ENCODE assay signal across 8 mouse cellular contexts in genomic region chr5:142439911-142440432, GRCm38 (mm10). TPM values are rescaled to one million over a fixed set of nuclear protein-coding genes. Genes with fewer than 3 reads are reported as not detected.
DNase-seq lines count a peak whose midpoint lies in the region; ATAC-seq lines count a peak whose summit lies in the region.

No protein-coding gene starts in this region.

- peaks cover 23% of the 10 kb centered on the region for H3K36me3 ChIP-seq in lung, embryonic 15.5 days
- H3K36me3 ChIP-seq in hindbrain, embryonic 11.5 days (ENCODE audit: control insufficient read depth, insufficient read depth, low read length): peaks cover 9% of the 10 kb centered on the region
- H3K36me3 ChIP-seq in megakaryocyte, embryonic 14.5 days (replicated peaks; ENCODE audit: low read length): peaks cover 41% of the 10 kb centered on the region

- DNase-seq in lung, postnatal 25 days (ENCODE audit: low spot score): no peak
- DNase-seq in hindbrain, embryonic 11.5 days (ENCODE audit: low spot score): no peak
- peak; percentile 62 for DNase-seq in thymus, postnatal 14 days
- DNase-seq in frontal cortex, postnatal 14 days (ENCODE audit: low spot score in 2 of 2): no peak
- no peak for DNase-seq in right cerebral cortex, postnatal 36 days (ENCODE audit: low spot score in 2 of 2)

- peaks cover 58% of the 10 kb centered on the region for H3K4me1 ChIP-seq in lung, embryonic 15.5 days
- H3K4me1 ChIP-seq in hindbrain, embryonic 11.5 days (replicated peaks; ENCODE audit: control insufficient read depth, insufficient read depth, low read length): peaks cover 17% of the 10 kb centered on the region
- peaks cover 76% of the 10 kb centered on the region for H3K4me1 ChIP-seq in megakaryocyte, embryonic 14.5 days

- no peaks in the 10 kb centered on the region for H3K27me3 ChIP-seq in lung, embryonic 15.5 days
- H3K27me3 ChIP-seq in hindbrain, embryonic 11.5 days (ENCODE audit: control insufficient read depth, insufficient read depth, low read length): no peaks in the 10 kb centered on the region
- H3K27me3 ChIP-seq in megakaryocyte, embryonic 14.5 days (replicated peaks): no peaks in the 10 kb centered on the region

- WGBS in lung, embryonic 15.5 days: 2% methylated on average over 12 of the region's 12 CpGs
- 3% methylated on average over 12 of the region's 12 CpGs for WGBS in hindbrain, embryonic 11.5 days

- H3K9ac ChIP-seq in lung, embryonic 15.5 days: peak overlapping the region; percentile 39
- no peak overlapping the region for H3K9ac ChIP-seq in hindbrain, embryonic 11.5 days (ENCODE audit: low read depth, low read length)

- H3K4me2 ChIP-seq in lung, embryonic 15.5 days: peak overlapping the region; percentile 63
- peak overlapping the region; percentile 55 for H3K4me2 ChIP-seq in hindbrain, embryonic 11.5 days (replicated peaks; ENCODE audit: low read depth, low read length)

- H3K9me3 ChIP-seq in lung, embryonic 15.5 days: no peaks in the 10 kb centered on the region
- H3K9me3 ChIP-seq in hindbrain, embryonic 11.5 days (ENCODE audit: control insufficient read depth, low read length): no peaks in the 10 kb centered on the region
- H3K9me3 ChIP-seq in megakaryocyte, embryonic 14.5 days: no peaks in the 10 kb centered on the region

- peak overlapping the region; percentile 35 for H3K4me3 ChIP-seq in lung, embryonic 15.5 days
- H3K4me3 ChIP-seq in hindbrain, embryonic 11.5 days (ENCODE audit: low read depth, low read length): peak overlapping the region; percentile 19
- peak overlapping the region; percentile 94 for H3K4me3 ChIP-seq in megakaryocyte, embryonic 14.5 days (replicated peaks)

- peak overlapping the region; percentile 98 for H3K27ac ChIP-seq in lung, embryonic 15.5 days
- H3K27ac ChIP-seq in hindbrain, embryonic 11.5 days (ENCODE audit: low read depth, low read length): peak overlapping the region; percentile 82

- ATAC-seq in lung, embryonic 15.5 days (ENCODE audit: borderline replicate concordance, extremely low read depth, low FRiP score, low TSS enrichment): no peak; the same call in none of the 2 replicates
- ATAC-seq in common myeloid progenitor, adult 5-6 weeks (replicated peaks; ENCODE audit: low read depth, poor library complexity, severe bottlenecking): peak; percentile 2
- ATAC-seq in hindbrain, embryonic 11.5 days (ENCODE audit: low FRiP score): peak; percentile 76

RNA-seq across cellular contexts. Expression of gene Ap5z1, which starts 23.8 kb away (rescaled TPM):
- 7.8 and 8.8 TPM in 2 replicates for polyA plus RNA-seq in lung, embryonic 15.5 days (2015; fragmentation: Nextera tagmentation; extraction: Ambion mirVana)
- total RNA-seq in common myeloid progenitor, adult 5-6 weeks (2017): 7.0 and 11.9 TPM in 2 replicates
- 9.2 and 9.6 TPM in 2 replicates for polyA plus RNA-seq in hindbrain, embryonic 11.5 days (2014; fragmentation: Nextera tagmentation; extraction: Ambion mirVana)
- 26.2 and 36.4 TPM in 2 replicates for polyA plus RNA-seq in megakaryocyte, embryonic 14.5 days (2012; ENCODE audit: insufficient read depth, low replicate concordance)

RNA-seq across cellular contexts. Expression of gene Foxk1, which starts 38.7 kb away (rescaled TPM):
- 4.0 and 5.7 TPM in 2 replicates for polyA plus RNA-seq in lung, embryonic 15.5 days (2015; fragmentation: Nextera tagmentation; extraction: Ambion mirVana)
- total RNA-seq in common myeloid progenitor, adult 5-6 weeks (2017): 8.2 and 11.7 TPM in 2 replicates
- 4.0 and 4.1 TPM in 2 replicates for polyA plus RNA-seq in hindbrain, embryonic 11.5 days (2014; fragmentation: Nextera tagmentation; extraction: Ambion mirVana)
- polyA plus RNA-seq in megakaryocyte, embryonic 14.5 days (2012; ENCODE audit: insufficient read depth, low replicate concordance): 13.3 and 39.1 TPM in 2 replicates

Comparison
In these comparisons a context has a peak if more than half of its experiments do, and no peak if none do; other contexts are left out.
1. H3K4me3 ChIP-seq: peak in every context shown above with its lines; median percentile 94 in megakaryocyte, embryonic 14.5 days; 35 in lung, embryonic 15.5 days; 19 in hindbrain, embryonic 11.5 days.